Mouse (Mus musculus) heart, postnatal 0 days (tissue): ENCODE measurements around the gene Jph3. TPM values are rescaled to one million over a fixed set of nuclear protein-coding genes. Genes with fewer than 3 reads are reported as not detected.

Experiments used
- ATAC-seq: fragments of 200-750 bp; cut with Nextera tagmentation; 2 replicates; pipeline ENCODE4 v1.8.0; 2017; ENCODE audit warnings: low read depth, moderate number of reproducible peaks, moderate library complexity; ENCODE audit not compliant: insufficient read depth
- DNase-seq: peaks from one replicate; pipeline ENCODE4 v3.0.0-alpha.2; 2016; ENCODE audit warnings: low spot score
- H3K27ac ChIP-seq: fragments of 300-500 bp; sonication (generic); 2 replicates; pipeline ENCODE4 v1.5.1; 2014; ENCODE audit warnings: low read depth, mild to moderate bottlenecking
- H3K27me3 ChIP-seq: fragments of 300-500 bp; sonication (generic); 2 replicates; pipeline ENCODE4 v1.6.1; 2014; ENCODE audit warnings: low read length, mixed read lengths; ENCODE audit not compliant: control insufficient read depth, insufficient read depth
- H3K36me3 ChIP-seq: fragments of 300-500 bp; sonication (generic); replicated peaks from 2 replicates; pipeline ENCODE4 v1.6.1; 2014; ENCODE audit warnings: low read length, mixed read lengths; ENCODE audit not compliant: control insufficient read depth, insufficient read depth
- H3K4me1 ChIP-seq: fragments of 300-500 bp; sonication (generic); 2 replicates; pipeline ENCODE4 v1.6.1; 2014; ENCODE audit warnings: antibody characterized with exemption; ENCODE audit not compliant: control insufficient read depth, insufficient read depth
- H3K4me2 ChIP-seq: fragments of 300-500 bp; sonication (generic); 2 replicates; pipeline ENCODE4 v1.6.1; 2014; ENCODE audit warnings: low read depth, mild to moderate bottlenecking, low read length, moderate library complexity
- H3K4me3 ChIP-seq: fragments of 300-500 bp; sonication (generic); 2 replicates; pipeline ENCODE4 v1.5.1; 2014; ENCODE audit warnings: low read depth, low read length
- H3K9ac ChIP-seq: fragments of 300-500 bp; sonication (generic); replicated peaks from 2 replicates; pipeline ENCODE4 v1.6.1; 2014; ENCODE audit warnings: low read depth, low read length, mixed read lengths
- H3K9me3 ChIP-seq: fragments of 300-500 bp; sonication (generic); replicated peaks from 2 replicates; pipeline ENCODE4 v1.6.1; 2016; ENCODE audit warnings: low read length; ENCODE audit not compliant: control insufficient read depth
- CTCF ChIP-seq: IDR thresholded peaks from 2 replicates; pipeline ENCODE4 v1.5.1; 2016; ENCODE audit warnings: antibody characterized with exemption, control low read depth, low read depth
- EP300 ChIP-seq: IDR thresholded peaks from 2 replicates; pipeline ENCODE4 v1.6.1; 2016; ENCODE audit warnings: antibody characterized with exemption, low read depth
- WGBS: fragments of 180-500 bp; shearing (Covaris S2); extraction: QIAGEN DNeasy Blood & Tissue Kit; methylation state at CpG from one replicate; pipeline ENCODE4 v1.1.7; 2014; 5-methylcytosine and 5-hydroxymethylcytosine counted together
- polyA plus RNA-seq: library from polyadenylated mRNA; unstranded; fragments of >200 nt; fragmentation: Nextera tagmentation; extraction: Ambion mirVana; gene quantifications from 2 replicates; pipeline ENCODE4 v1.2.1, GENCODE M21; 2015
- total RNA-seq: library from RNA; depleted of rRNA; stranded (reverse); fragments of >200 nt; gene quantifications from 2 replicates; pipeline ENCODE4 v1.2.3, GENCODE M21; 2014; ENCODE audit warnings: low replicate concordance

Jph3 gene
- total and polyA plus RNA-seq, 2 experiments from 2014 or later: 0.03 TPM; not detected in 1

- H3K9me3 ChIP-seq: no peaks in the 10 kb centered on the region
- 53% methylated on average over 7 of the region's 7 CpGs for WGBS
- H3K27me3 ChIP-seq: no peaks in the 10 kb centered on the region
- no peaks in the 10 kb centered on the region for H3K4me1 ChIP-seq
- ATAC-seq: no peak
- H3K27ac ChIP-seq: no peak overlapping the region
- TF ChIP-seq EP300: no peak
- no peak for TF ChIP-seq CTCF
- H3K4me2 ChIP-seq: no peak overlapping the region
- H3K36me3 ChIP-seq: no peaks in the 10 kb centered on the region
- DNase-seq: no peak
- no peak overlapping the region for H3K4me3 ChIP-seq
- no peak overlapping the region for H3K9ac ChIP-seq
Observed at GRCm38 (mm10) chr8:121760484-121760883, 31.1 kb downstream of the Jph3 start.

GRCm38 (mm10) chr8:121761480-121761879 is 32.1 kb downstream of the Jph3 start:
- H3K36me3 ChIP-seq: no peaks in the 10 kb centered on the region
- TF ChIP-seq EP300 (no peak), CTCF (no peak)
- H3K4me2 ChIP-seq: no peak overlapping the region
- H3K4me3 ChIP-seq: no peak overlapping the region
- ATAC-seq (no peak), DNase-seq (peak; percentile 53)
- H3K9ac ChIP-seq: no peak overlapping the region
- H3K27me3 ChIP-seq: no peaks in the 10 kb centered on the region
- no peaks in the 10 kb centered on the region for H3K9me3 ChIP-seq
- no peaks in the 10 kb centered on the region for H3K4me1 ChIP-seq
- no peak overlapping the region for H3K27ac ChIP-seq
- 24% methylated on average over 10 of the region's 10 CpGs for whole genome bisulfite sequencing

GRCm38 (mm10) chr8:121762999-121763699 is 33.7 kb downstream of the Jph3 start:
- Histone ChIP-seq H3K4me3 (no peak overlapping the region), H3K27me3 (no peaks in the 10 kb centered on the region), H3K27ac (no peak overlapping the region), H3K9ac (no peak overlapping the region), H3K4me2 (no peak overlapping the region), H3K36me3 (no peaks in the 10 kb centered on the region), H3K4me1 (no peaks in the 10 kb centered on the region), H3K9me3 (no peaks in the 10 kb centered on the region)
- WGBS: 42% methylated on average over 7 of the region's 7 CpGs
- DNase-seq (no peak), ATAC-seq (no peak)
- no peak for TF ChIP-seq CTCF

GRCm38 (mm10) chr8:121763700-121764013 is 34.2 kb downstream of the Jph3 start:
- Histone ChIP-seq H3K9me3 (no peaks in the 10 kb centered on the region), H3K27me3 (no peaks in the 10 kb centered on the region), H3K9ac (no peak overlapping the region), H3K4me2 (no peak overlapping the region), H3K4me1 (no peaks in the 10 kb centered on the region), H3K27ac (no peak overlapping the region), H3K4me3 (no peak overlapping the region), H3K36me3 (no peaks in the 10 kb centered on the region)
- DNase-seq (no peak), ATAC-seq (no peak)
- WGBS: 62% methylated on average over 9 of the region's 9 CpGs
- TF ChIP-seq EP300 (no peak), CTCF (no peak)

- no peaks in the 10 kb centered on the region for H3K36me3 ChIP-seq
- H3K9me3 ChIP-seq: no peaks in the 10 kb centered on the region
- 62% methylated on average over 7 of the region's 7 CpGs for WGBS
- no peak overlapping the region for H3K9ac ChIP-seq
- no peak overlapping the region for H3K4me3 ChIP-seq
- ATAC-seq (no peak), DNase-seq (no peak)
- TF ChIP-seq EP300 (no peak), CTCF (no peak)
- 0 out of 2 replicates have a peak, but pooled peaks cover 3% of the 10 kb centered on the region for H3K27me3 ChIP-seq
- no peak overlapping the region for H3K27ac ChIP-seq
- H3K4me1 ChIP-seq: no peaks in the 10 kb centered on the region
- no peak overlapping the region for H3K4me2 ChIP-seq
Observed at GRCm38 (mm10) chr8:121765594-121766138, 36.2 kb downstream of the Jph3 start.

- WGBS: 50% methylated on average over 3 of the region's 3 CpGs
- no peak for ATAC-seq
- Histone ChIP-seq H3K9me3 (no peaks in the 10 kb centered on the region), H3K36me3 (no peaks in the 10 kb centered on the region), H3K4me1 (no peaks in the 10 kb centered on the region), H3K27me3 (0 out of 2 replicates have a peak, but pooled peaks cover 7% of the 10 kb centered on the region), H3K27ac (no peak overlapping the region), H3K4me3 (no peak overlapping the region), H3K9ac (no peak overlapping the region), H3K4me2 (no peak overlapping the region)
- TF ChIP-seq CTCF (no peak), EP300 (no peak)
- DNase-seq: no peak
Observed at GRCm38 (mm10) chr8:121769095-121769494, 39.7 kb downstream of the Jph3 start.
